Mouse (Mus musculus): ENCODE results near the gene Tcl1b2. TPM values are rescaled to one million over a fixed set of nuclear protein-coding genes. Genes with fewer than 3 reads are reported as not detected.
"Not testable (repeated sequence)": the region's sequence is repeated elsewhere in the genome, so short reads cannot be mapped to it uniquely, and the experiment has no call there.

The Tcl1b2 gene
- total RNA-seq, 2 experiments from 2014 or later, result not detected

- peak; percentile 29 to 43 for DNase-seq
Observed at GRCm38 (mm10) chr12:105174318-105174717, 28.5 kb downstream of the Tcl1b2 start.

GRCm38 (mm10) chr12:105176044-105176443, 30.2 kb downstream of the Tcl1b2 start, which contains the start of gene Tcl1b5:
Gene Tcl1b5 (plus strand): TSS chr12:105176344.
- not testable (repeated sequence) for DNase-seq

- DNase-seq, result not testable (repeated sequence)
Observed at GRCm38 (mm10) chr12:105181040-105181644, 35.3 kb downstream of the Tcl1b2 start.

- DNase-seq, result not testable (repeated sequence)
Observed at GRCm38 (mm10) chr12:105188980-105189379, 43.2 kb downstream of the Tcl1b2 start.

GRCm38 (mm10) chr12:105190743-105191142, 44.9 kb downstream of the Tcl1b2 start, which contains the start of gene Tcl1b3:
Gene Tcl1b3 (plus strand): TSS chr12:105191043.
- DNase-seq, result not testable (repeated sequence)

GRCm38 (mm10) chr12:105199684-105200497, 54.1 kb downstream of the Tcl1b2 start:
- not testable (repeated sequence) for DNase-seq

- not testable (repeated sequence) for DNase-seq
Observed at GRCm38 (mm10) chr12:105201657-105202056, 55.8 kb downstream of the Tcl1b2 start, which contains the start of gene Tcl1b4. Gene Tcl1b4 (plus strand): TSS chr12:105201957.

Other genes with a start within 250 kb of the Tcl1b2 start
- gene Syne3, start 136.2 kb upstream of the Tcl1b2 start, total RNA-seq (2021), result 1 to 10 TPM; 1.3 to 2.0 TPM
- 10 to 100 TPM; 45.6 to 45.9 TPM for gene Glrx5, start 113.3 kb upstream of the Tcl1b2 start, total RNA-seq (2021)
- gene Tcl1b1, start 13.7 kb downstream of the Tcl1b2 start, total RNA-seq (2021), result not detected
- not detected for gene Tcl1b5, start 30.3 kb downstream of the Tcl1b2 start, total RNA-seq (2021)
- not detected for gene Tcl1b3, start 45.0 kb downstream of the Tcl1b2 start, total RNA-seq (2021)
- gene Tcl1b4, start 55.9 kb downstream of the Tcl1b2 start, total RNA-seq (2021), result not detected
- gene Tcl1, start 76.8 kb downstream of the Tcl1b2 start, total RNA-seq (2021), result not detected
- gene Tunar, start 187.9 kb downstream of the Tcl1b2 start, total RNA-seq (2021), result 10 to 100 TPM; 17.2 to 19.7 TPM